Mouse (Mus musculus) CH12.LX (cell line): ENCODE results near the gene Cdk17.

Source experiments
- CTCF ChIP-seq, 2 experiments: IDR thresholded peaks in 1 of 2; conservative IDR thresholded peaks in 1 of 2; 2 replicates each; pipeline ENCODE4 v1.5.1; 2011 to 2012; ENCODE audit warnings: low read depth in 2 of 2, low read length in 2 of 2, improper control_type of control experiment in 1 of 2, inconsistent platforms in 1 of 2, mild to moderate bottlenecking in 1 of 2, moderate library complexity in 1 of 2
- EP300 ChIP-seq: IDR thresholded peaks from 2 replicates; pipeline ENCODE4 v1.6.1; 2011; ENCODE audit warnings: low read length, improper control_type of control experiment
- ZMIZ1 ChIP-seq: IDR thresholded peaks from 2 replicates; pipeline ENCODE4 v1.6.1; 2012; ENCODE audit warnings: low read depth, mild to moderate bottlenecking, inconsistent platforms, low read length, improper control_type of control experiment

DNA sequence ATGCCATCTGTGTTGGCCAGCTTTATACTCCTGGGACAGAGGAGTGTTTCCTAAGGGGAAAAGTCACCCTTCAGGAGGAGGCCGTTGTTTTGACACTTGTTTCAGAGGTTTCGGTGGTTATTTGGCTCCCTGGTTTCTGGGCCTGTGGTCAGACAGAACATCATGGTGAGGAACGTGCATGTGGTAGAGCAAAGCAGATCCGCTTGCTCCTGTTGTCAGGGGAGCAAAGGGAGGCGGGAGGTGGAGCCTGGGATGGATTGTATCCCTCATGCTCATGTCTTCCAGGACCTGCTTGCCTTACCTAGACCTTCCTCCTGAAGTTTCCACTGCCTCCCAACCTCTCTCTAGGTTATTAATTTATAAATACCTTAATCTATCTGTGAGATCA lies 5.7 kb downstream of the Cdk17 start:
- no peak for TF ChIP-seq CTCF (conservative IDR thresholded peaks at IDR 0.05 in 1 of 2, IDR thresholded peaks at IDR 0.05 in 1 of 2; ENCODE audit: low read depth in 2 of 2, low read length in 2 of 2)
- peak; percentile 38; the same call in 1 of the 2 replicates for TF ChIP-seq EP300
- TF ChIP-seq ZMIZ1, result no peak
